Mouse (Mus musculus) kidney, embryonic 14.5 days (tissue): ENCODE measurements around the gene Gemin7. TPM values are rescaled to one million over a fixed set of nuclear protein-coding genes. Genes with fewer than 3 reads are reported as not detected.

ENCODE experiments used
- ATAC-seq: fragments of 200-750 bp; cut with Nextera tagmentation; 2 replicates; pipeline ENCODE4 v1.8.0; 2017; ENCODE audit warnings: moderate number of reproducible peaks, mild to moderate bottlenecking, moderate TSS enrichment, moderate library complexity; ENCODE audit not compliant: low FRiP score, low TSS enrichment
- H3K27ac ChIP-seq: fragments of 300-500 bp; sonication (generic); 2 replicates; pipeline ENCODE4 v1.5.1; 2014; ENCODE audit warnings: low read depth, mild to moderate bottlenecking, low read length, moderate library complexity, mixed read lengths
- H3K27me3 ChIP-seq: fragments of 300-500 bp; sonication (generic); 2 replicates; pipeline ENCODE4 v1.6.1; 2014; ENCODE audit warnings: mild to moderate bottlenecking, low read length; ENCODE audit not compliant: control insufficient read depth, insufficient read depth
- H3K36me3 ChIP-seq: fragments of 300-500 bp; sonication (generic); 2 replicates; pipeline ENCODE4 v1.6.1; 2014; ENCODE audit warnings: low read length, mixed read lengths; ENCODE audit not compliant: control insufficient read depth, insufficient read depth
- H3K4me1 ChIP-seq: fragments of 300-500 bp; sonication (generic); 2 replicates; pipeline ENCODE4 v1.6.1; 2014; ENCODE audit warnings: low read length, mixed read lengths; ENCODE audit not compliant: control insufficient read depth, insufficient read depth
- H3K4me2 ChIP-seq: fragments of 300-500 bp; sonication (generic); replicated peaks from 2 replicates; pipeline ENCODE4 v1.6.1; 2014; ENCODE audit warnings: low read depth, mild to moderate bottlenecking, low read length
- H3K4me3 ChIP-seq: fragments of 300-500 bp; sonication (generic); 2 replicates; pipeline ENCODE4 v1.5.1; 2014; ENCODE audit warnings: mild to moderate bottlenecking, low read length
- H3K9ac ChIP-seq: fragments of 300-500 bp; sonication (generic); 2 replicates; pipeline ENCODE4 v1.6.1; 2014; ENCODE audit warnings: low read depth, mild to moderate bottlenecking, low read length, moderate library complexity
- H3K9me3 ChIP-seq: fragments of 300-500 bp; sonication (generic); 2 replicates; pipeline ENCODE4 v1.6.1; 2016; ENCODE audit warnings: low read length; ENCODE audit not compliant: control insufficient read depth
- WGBS: fragments of 180-500 bp; shearing (Covaris S2); extraction: QIAGEN DNeasy Blood & Tissue Kit; methylation state at CpG from one replicate; pipeline ENCODE4 v1.1.7; 2014; 5-methylcytosine and 5-hydroxymethylcytosine counted together
- polyA plus RNA-seq: library from polyadenylated mRNA; unstranded; fragments of >200 nt; fragmentation: Nextera tagmentation; extraction: Ambion mirVana; gene quantifications from 2 replicates; pipeline ENCODE4 v1.2.1, GENCODE M21; 2014

Gemin7 gene
- polyA plus RNA-seq, 1 experiment from 2014 or later = 168 TPM

DNA sequence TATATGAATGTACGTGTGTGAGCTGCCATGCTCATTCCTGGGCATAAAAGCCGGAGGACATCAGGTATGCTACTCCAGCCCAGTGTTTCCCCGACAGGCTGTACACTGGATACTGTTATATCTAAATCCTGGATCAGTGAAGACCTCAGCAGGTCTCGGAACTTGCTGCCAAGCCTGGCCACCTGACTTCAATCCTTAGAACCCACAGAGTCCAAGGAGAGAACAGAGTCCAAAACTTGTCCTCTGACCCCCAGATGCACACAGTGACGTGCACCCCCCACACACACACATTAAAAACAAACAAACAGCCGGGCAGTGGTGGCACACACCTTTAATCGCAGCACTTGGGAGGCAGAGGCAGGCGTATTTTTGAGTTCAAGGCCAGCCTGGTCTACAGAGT is 10.0 kb downstream of the Gemin7 start:
- Histone ChIP-seq H3K4me3 (no peak overlapping the region), H3K4me1 (peaks cover 8% of the 10 kb centered on the region), H3K9me3 (no peaks in the 10 kb centered on the region), H3K27me3 (no peaks in the 10 kb centered on the region), H3K9ac (no peak overlapping the region), H3K27ac (no peak overlapping the region), H3K4me2 (no peak overlapping the region), H3K36me3 (peaks cover 48% of the 10 kb centered on the region)
- WGBS = 90% methylated on average over 8 of the region's 8 CpGs
- no peak for ATAC-seq

DNA sequence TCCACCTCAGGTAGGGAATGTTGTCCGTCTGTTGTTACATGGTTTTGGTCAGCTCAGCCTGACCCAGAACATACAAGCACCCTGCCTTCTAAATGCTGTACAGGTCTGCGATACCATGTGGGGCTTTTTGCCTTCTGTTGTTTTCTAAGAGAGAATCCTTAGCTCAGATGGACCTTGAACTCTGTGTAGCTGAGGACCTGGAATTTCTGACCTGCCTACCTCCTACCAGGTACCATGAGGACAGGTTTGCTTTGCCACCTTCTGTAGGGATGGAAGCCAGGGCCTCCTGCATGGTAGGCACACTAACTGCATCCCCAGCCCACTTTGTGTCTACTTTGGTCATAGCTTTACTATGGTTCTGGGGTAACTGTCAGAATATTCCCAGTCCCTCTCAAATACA is 11.6 kb downstream of the Gemin7 start:
- ATAC-seq = no peak
- no peaks in the 10 kb centered on the region for H3K9me3 ChIP-seq
- no peak overlapping the region for H3K4me3 ChIP-seq
- no peak overlapping the region for H3K27ac ChIP-seq
- no peak overlapping the region for H3K9ac ChIP-seq
- 96% methylated on average over 2 of the region's 2 CpGs for WGBS
- H3K4me1 ChIP-seq = peaks cover 1% of the 10 kb centered on the region
- peaks cover 46% of the 10 kb centered on the region for H3K36me3 ChIP-seq
- H3K4me2 ChIP-seq = no peak overlapping the region
- H3K27me3 ChIP-seq = no peaks in the 10 kb centered on the region

DNA sequence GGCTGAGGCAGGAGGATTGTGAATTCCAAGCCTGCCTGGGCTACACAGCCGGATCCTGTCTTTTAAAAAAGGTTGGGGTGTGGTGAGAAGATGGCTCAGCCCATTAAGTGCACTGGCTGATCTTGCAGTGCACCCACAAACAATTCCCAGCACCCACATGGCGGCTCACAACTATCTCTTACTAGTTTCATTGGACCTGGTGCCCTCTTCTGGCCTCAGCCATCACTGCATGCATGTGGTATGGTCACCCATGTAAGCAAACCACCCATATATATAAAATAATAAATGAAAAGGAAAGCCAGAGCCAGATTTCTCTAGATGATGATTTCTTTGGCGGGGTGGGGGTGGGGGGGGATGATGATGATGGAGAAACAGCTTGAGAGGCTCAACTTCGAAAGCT is 12.9 kb downstream of the Gemin7 start:
- ATAC-seq = no peak
- H3K4me1 ChIP-seq = peaks cover 13% of the 10 kb centered on the region
- no peak overlapping the region for H3K4me3 ChIP-seq
- H3K27ac ChIP-seq = no peak overlapping the region
- WGBS = 94% methylated on average over 4 of the region's 4 CpGs
- H3K36me3 ChIP-seq = peaks cover 33% of the 10 kb centered on the region
- H3K27me3 ChIP-seq = no peaks in the 10 kb centered on the region
- no peak overlapping the region for H3K9ac ChIP-seq
- no peak overlapping the region for H3K4me2 ChIP-seq
- no peaks in the 10 kb centered on the region for H3K9me3 ChIP-seq

DNA sequence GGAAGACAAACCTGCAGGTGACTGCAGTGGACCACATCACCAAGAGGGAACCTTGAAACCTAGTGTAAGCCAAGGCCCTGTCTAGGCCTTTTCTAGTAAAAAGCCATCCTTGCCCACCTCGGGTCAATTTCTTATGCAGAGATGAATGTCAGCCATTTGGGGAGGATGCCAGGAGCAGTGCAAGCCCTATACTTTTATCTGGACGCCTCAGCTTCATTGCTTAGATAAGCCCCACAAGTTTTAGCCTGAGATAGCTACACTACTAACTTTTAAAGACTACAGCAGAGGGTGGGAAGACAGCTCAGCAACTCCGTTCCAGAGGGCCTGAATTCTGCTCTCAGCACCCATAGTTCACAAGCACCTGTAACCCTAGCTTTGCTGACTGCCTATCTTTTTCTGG is 13.5 kb downstream of the Gemin7 start:
- Histone ChIP-seq H3K27ac (no peak overlapping the region), H3K36me3 (peaks cover 29% of the 10 kb centered on the region), H3K27me3 (no peaks in the 10 kb centered on the region), H3K4me1 (peaks cover 13% of the 10 kb centered on the region), H3K4me3 (no peak overlapping the region), H3K9ac (no peak overlapping the region), H3K4me2 (no peak overlapping the region), H3K9me3 (no peaks in the 10 kb centered on the region)
- ATAC-seq = no peak
- WGBS = 87% methylated on average over 3 of the region's 3 CpGs

DNA sequence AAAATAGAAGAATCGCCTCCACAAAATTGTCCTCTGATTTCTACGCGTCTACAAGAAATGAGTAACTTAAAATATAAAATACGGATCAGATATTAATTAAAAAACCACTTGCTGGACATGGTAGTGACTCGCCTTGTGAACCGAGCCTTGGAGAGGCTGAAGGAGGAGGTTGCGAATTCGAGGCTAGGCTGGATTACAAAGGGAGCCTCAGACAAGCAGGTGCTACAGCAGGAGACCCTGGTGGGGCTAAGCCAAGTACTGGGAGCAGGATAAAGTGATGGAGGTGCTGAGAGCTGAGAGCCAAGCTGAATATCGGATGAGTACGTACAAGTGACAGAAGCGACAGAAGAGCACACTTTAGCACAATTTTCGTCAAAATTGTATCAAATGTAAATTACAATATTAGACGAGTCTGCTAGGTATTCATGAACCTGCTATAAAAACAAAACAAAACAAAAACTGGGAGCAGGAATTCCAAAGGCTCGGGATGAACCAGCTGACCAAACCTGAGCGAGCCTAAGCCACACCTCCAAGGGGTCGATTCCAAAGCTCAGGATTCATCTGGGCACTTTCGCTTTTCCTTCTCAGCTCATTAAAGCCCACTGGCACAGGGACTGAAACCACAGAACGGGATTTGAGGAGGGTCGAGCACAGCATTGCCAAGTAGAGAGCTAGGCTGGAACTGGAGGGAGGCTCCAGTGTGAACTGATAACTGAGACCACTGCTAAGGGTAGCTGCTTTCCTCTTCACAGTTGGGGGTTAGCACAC is 14.6 kb downstream of the Gemin7 start, which contains the start of gene Ppp1r37:
Gene Ppp1r37, minus strand, starts transcription at position 434 of the 768 bp plus-strand sequence.
- Histone ChIP-seq H3K4me1 (peaks cover 13% of the 10 kb centered on the region), H3K4me2 (peak within 1 kb of the TSS; percentile 90), H3K27me3 (no peaks in the 10 kb centered on the region), H3K36me3 (peaks cover 28% of the 10 kb centered on the region), H3K27ac (peak within 1 kb of the TSS; percentile 93), H3K9ac (peak within 1 kb of the TSS; percentile 94), H3K4me3 (peak within 1 kb of the TSS; percentile 64), H3K9me3 (no peaks in the 10 kb centered on the region)
- 2% methylated on average over 19 of the region's 19 CpGs for WGBS
- peak; percentile 44; the same call in 1 of the 2 replicates for ATAC-seq

DNA sequence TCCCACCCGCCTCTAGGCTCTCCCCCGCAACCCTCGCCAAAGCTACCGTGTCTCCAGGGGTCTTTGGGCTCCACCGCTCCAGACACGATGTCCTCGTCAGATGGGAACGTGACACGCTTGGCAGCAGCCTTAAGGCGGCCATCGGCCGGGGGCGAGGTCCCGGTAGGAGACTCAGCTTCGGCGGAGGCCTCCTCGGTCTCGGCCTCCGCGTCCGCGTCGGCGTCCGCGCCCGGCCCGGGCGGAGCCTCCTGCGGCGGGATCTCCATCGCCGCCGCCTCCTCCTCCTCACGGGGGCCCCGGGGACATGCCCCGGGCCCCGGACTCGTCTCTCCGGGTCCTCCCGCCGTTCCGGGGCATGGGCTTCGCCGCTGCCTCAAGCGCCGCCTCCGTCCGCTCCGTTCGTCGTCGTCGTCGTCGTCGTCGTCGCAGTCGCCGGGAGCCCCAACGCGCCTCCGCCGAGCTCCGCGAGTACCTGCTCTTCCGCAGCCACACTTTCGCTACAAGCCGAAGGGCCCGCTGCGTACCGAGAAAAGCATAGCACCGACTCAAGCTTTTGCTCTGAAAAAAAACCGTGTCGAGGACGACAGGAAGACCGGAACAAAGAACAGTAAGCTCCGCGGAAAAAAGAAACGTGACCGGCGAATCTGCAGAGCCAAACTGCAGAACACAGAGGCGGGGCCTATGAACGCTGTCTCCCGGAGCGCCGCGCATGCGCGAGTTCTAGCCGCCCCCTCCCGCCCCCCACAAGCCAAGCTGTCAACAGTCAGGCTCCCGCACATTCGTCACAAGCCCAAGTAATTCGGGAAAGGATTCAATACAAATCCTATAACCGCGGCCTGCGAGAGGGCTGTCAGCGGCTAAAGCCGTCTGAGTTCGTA is 15.4 kb downstream of the Gemin7 start:
- ATAC-seq = peak; percentile 81
- peak overlapping the region; percentile 93 for H3K27ac ChIP-seq
- peak overlapping the region; percentile 94 for H3K9ac ChIP-seq
- 1% methylated on average over 102 of the region's 102 CpGs for WGBS
- peak overlapping the region; percentile 64 for H3K4me3 ChIP-seq
- peak overlapping the region; percentile 90 for H3K4me2 ChIP-seq
- no peaks in the 10 kb centered on the region for H3K27me3 ChIP-seq
- peaks cover 24% of the 10 kb centered on the region for H3K36me3 ChIP-seq
- H3K9me3 ChIP-seq = no peaks in the 10 kb centered on the region
- peaks cover 13% of the 10 kb centered on the region for H3K4me1 ChIP-seq

DNA sequence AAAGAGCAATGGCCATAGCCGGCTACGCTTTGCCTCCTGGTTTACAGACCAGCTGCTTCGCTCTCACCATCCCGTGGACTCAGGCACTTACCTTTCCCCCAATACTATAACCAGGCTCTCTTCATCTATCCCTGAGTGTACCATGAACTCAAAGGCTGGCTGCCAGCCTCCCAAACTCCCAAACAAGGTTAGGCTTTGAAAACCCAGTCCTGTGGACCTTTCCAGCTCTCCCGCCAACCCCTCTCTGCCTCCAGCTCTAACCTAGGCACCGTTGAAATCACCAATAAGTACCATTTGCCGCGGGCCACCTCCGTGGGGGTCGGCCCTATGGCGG is 16.0 kb downstream of the Gemin7 start:
- no peak overlapping the region for H3K27ac ChIP-seq
- WGBS = 1% methylated on average over 11 of the region's 11 CpGs
- no peaks in the 10 kb centered on the region for H3K9me3 ChIP-seq
- H3K4me1 ChIP-seq = peaks cover 13% of the 10 kb centered on the region
- H3K9ac ChIP-seq = peak overlapping the region; percentile 94
- peak overlapping the region; percentile 62 for H3K4me2 ChIP-seq
- H3K36me3 ChIP-seq = peaks cover 21% of the 10 kb centered on the region
- ATAC-seq = no peak
- H3K27me3 ChIP-seq = no peaks in the 10 kb centered on the region
- peak overlapping the region; percentile 64 for H3K4me3 ChIP-seq

DNA sequence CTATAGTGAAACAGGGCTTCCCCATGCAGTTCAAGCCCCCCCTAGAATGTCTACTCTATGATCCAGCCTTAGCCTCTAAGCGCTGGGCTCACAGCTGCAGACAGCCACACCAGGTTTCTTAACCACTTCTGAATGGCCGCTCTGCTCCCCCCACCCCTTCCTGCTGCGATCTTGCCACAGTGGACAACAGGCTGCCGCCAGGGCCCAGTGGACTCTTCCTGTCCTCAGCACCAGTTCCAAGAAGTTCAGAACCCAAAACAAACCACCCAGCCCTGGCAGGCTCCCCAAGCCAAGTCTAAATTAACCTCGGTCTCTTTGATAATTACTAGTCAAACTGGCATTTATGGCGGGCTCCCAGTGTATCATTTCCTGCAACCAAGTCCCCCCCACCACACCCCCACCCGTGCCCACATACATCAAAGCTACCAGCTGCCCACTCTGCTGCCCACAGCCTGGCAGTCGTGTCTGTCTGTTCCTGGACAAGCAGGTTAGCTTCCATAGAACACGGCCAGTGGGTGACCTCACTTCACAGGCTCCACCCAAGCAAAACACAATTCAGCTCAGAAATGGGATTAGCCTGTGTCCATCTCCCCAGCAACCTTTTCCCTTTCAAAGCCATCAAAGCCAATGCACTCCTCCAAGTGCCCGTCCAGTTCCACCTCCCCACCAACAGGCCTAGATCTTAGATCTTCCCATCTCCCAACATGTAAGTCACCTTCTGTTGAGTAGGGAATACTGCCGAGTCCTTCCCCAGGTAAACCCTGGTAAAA is 16.7 kb downstream of the Gemin7 start:
- WGBS = 17% methylated on average over 11 of the region's 11 CpGs
- peaks cover 13% of the 10 kb centered on the region for H3K4me1 ChIP-seq

More for the DNA sequence above, 16.7 kb downstream of the Gemin7 start:
- ATAC-seq = no peak
- Histone ChIP-seq H3K4me2 (peak overlapping the region; percentile 62), H3K27ac (no peak overlapping the region), H3K36me3 (peaks cover 23% of the 10 kb centered on the region), H3K9ac (peak overlapping the region; percentile 94), H3K27me3 (no peaks in the 10 kb centered on the region), H3K9me3 (no peaks in the 10 kb centered on the region), H3K4me3 (peak overlapping the region; percentile 64)
